9 mouse cellular contexts compared by ENCODE assay signal in genomic region chr2:33580697-33581448, GRCm38 (mm10). TPM values are rescaled to one million over a fixed set of nuclear protein-coding genes. Genes with fewer than 3 reads are reported as not detected.
DNase-seq lines count a peak whose midpoint lies in the region; ATAC-seq and TF ChIP-seq lines count a peak whose summit lies in the region.
"Had no signal": no experiment of that assay in that cellular context is flagged by ENCODE, and none has a peak within 500 bp of the region (broad histone marks: within the 10 kb centered on the region; RNA-seq: fewer than 3 reads in every experiment).

No protein-coding gene starts in this region.

- no peak overlapping the region for H3K27ac ChIP-seq in heart, postnatal 0 days (ENCODE audit: low read depth)
- H3K27ac ChIP-seq in hindbrain, postnatal 0 days, result peak overlapping the region; percentile 20; the same call in 1 of the 2 replicates
- peak overlapping the region; percentile 50 for H3K27ac ChIP-seq in midbrain, embryonic 10.5 days (replicated peaks)

- peak overlapping the region; percentile 68 for H3K4me2 ChIP-seq in heart, postnatal 0 days (ENCODE audit: low read depth, low read length)
- peak overlapping the region; percentile 54 for H3K4me2 ChIP-seq in hindbrain, postnatal 0 days (ENCODE audit: low read depth, low read length)

- H3K9ac ChIP-seq in heart, postnatal 0 days (replicated peaks; ENCODE audit: low read depth, low read length), result no peak overlapping the region
- H3K9ac ChIP-seq in hindbrain, postnatal 0 days (replicated peaks; ENCODE audit: low read length), result peak overlapping the region; percentile 28; the same call in 1 of the 2 replicates

- 1% methylated on average over 34 of the region's 34 CpGs for WGBS in heart, postnatal 0 days
- 1% methylated on average over 34 of the region's 34 CpGs for WGBS in hindbrain, postnatal 0 days
- under 1% methylated on average over 34 of the region's 34 CpGs for WGBS in midbrain, embryonic 10.5 days

- peaks cover 94% of the 10 kb centered on the region for H3K27me3 ChIP-seq in heart, postnatal 0 days (ENCODE audit: control insufficient read depth, insufficient read depth, low read length)
- peaks cover 30% of the 10 kb centered on the region for H3K27me3 ChIP-seq in hindbrain, postnatal 0 days (ENCODE audit: insufficient read depth, low read length)
- H3K27me3 ChIP-seq in midbrain, embryonic 10.5 days (ENCODE audit: low read depth, poor library complexity, severe bottlenecking), result peaks cover 100% of the 10 kb centered on the region
- H3K27me3 ChIP-seq: Patski had no signal

- no peaks in the 10 kb centered on the region for H3K36me3 ChIP-seq in heart, postnatal 0 days (replicated peaks; ENCODE audit: control insufficient read depth, insufficient read depth, low read length)
- H3K36me3 ChIP-seq in hindbrain, postnatal 0 days (ENCODE audit: insufficient read depth, low read length), result no peaks in the 10 kb centered on the region
- no peaks in the 10 kb centered on the region for H3K36me3 ChIP-seq in midbrain, embryonic 10.5 days

- no peak for TF ChIP-seq EP300 in heart, postnatal 0 days (IDR thresholded peaks at IDR 0.05; ENCODE audit: low read depth)

- no peak for DNase-seq in heart, postnatal 0 days (ENCODE audit: low spot score)
- DNase-seq in heart, postnatal 14 days, result no peak
- peak; percentile 83 for DNase-seq in hindbrain, postnatal 0 days (ENCODE audit: low spot score)
- DNase-seq in midbrain, embryonic 10.5 days (ENCODE audit: low spot score), result peak; percentile 46
- DNase-seq in thymus, postnatal 10 days (ENCODE audit: low spot score in 2 of 2), result no peak
- no peak for DNase-seq in adrenal gland, postnatal 14 days
- DNase-seq in lung, postnatal 4 days, result no peak

- intact Hi-C loops in heart, postnatal 14 days (cut with DNase I), result no loop called here

- ATAC-seq in heart, postnatal 0 days (ENCODE audit: insufficient read depth, low read depth), result no peak
- ATAC-seq in common myeloid progenitor, adult 5-6 weeks (replicated peaks; ENCODE audit: low read depth, poor library complexity, severe bottlenecking), result peak; percentile 20; the same call in 1 of the 2 replicates
- peak; percentile 39 for ATAC-seq in hindbrain, postnatal 0 days
- ATAC-seq: Patski had no signal

- no peaks in the 10 kb centered on the region for H3K9me3 ChIP-seq in heart, postnatal 0 days (replicated peaks; ENCODE audit: control insufficient read depth, low read length)
- no peaks in the 10 kb centered on the region for H3K9me3 ChIP-seq in hindbrain, postnatal 0 days (ENCODE audit: low read length)
- H3K9me3 ChIP-seq in midbrain, embryonic 10.5 days (replicated peaks), result no peaks in the 10 kb centered on the region

- 0 out of 2 replicates have a peak, but pooled peaks cover 6% of the 10 kb centered on the region for H3K4me1 ChIP-seq in heart, postnatal 0 days (ENCODE audit: control insufficient read depth, insufficient read depth)
- peaks cover 7% of the 10 kb centered on the region; the same call in 1 of the 2 replicates for H3K4me1 ChIP-seq in hindbrain, postnatal 0 days (ENCODE audit: insufficient read depth, low read length)
- peaks cover 64% of the 10 kb centered on the region for H3K4me1 ChIP-seq in midbrain, embryonic 10.5 days

- H3K4me3 ChIP-seq in heart, postnatal 0 days (ENCODE audit: low read depth, low read length), result peak overlapping the region; percentile 46
- peak overlapping the region; percentile 29 for H3K4me3 ChIP-seq in hindbrain, postnatal 0 days (ENCODE audit: low read length)
- peak overlapping the region; percentile 42 for H3K4me3 ChIP-seq in midbrain, embryonic 10.5 days

- TF ChIP-seq CTCF in heart, postnatal 0 days (IDR thresholded peaks at IDR 0.05; ENCODE audit: low read depth), result no peak
- peak; percentile 35 for TF ChIP-seq CTCF in hindbrain, postnatal 0 days (IDR thresholded peaks at IDR 0.05; ENCODE audit: low read depth)

RNA-seq across cellular contexts. Expression of gene Lmx1b, which starts 59.4 kb away (rescaled TPM):
- not detected in 2 replicates for total RNA-seq in heart, postnatal 0 days (2014; rRNA removed; ENCODE audit: low replicate concordance)
- polyA plus RNA-seq in heart, postnatal 0 days (2015; fragmentation: Nextera tagmentation; extraction: Ambion mirVana), result not detected in 2 replicates
- under 1 TPM; 0.05 to 0.38 TPM for total RNA-seq in heart, postnatal 14 days (2021)
- total RNA-seq in common myeloid progenitor, adult 5-6 weeks (2017), result not detected in 2 replicates
- total RNA-seq in hindbrain, postnatal 0 days (2014; rRNA removed), result 17.3 and 21.1 TPM in 2 replicates
- 2.1 and 2.2 TPM in 2 replicates for polyA plus RNA-seq in hindbrain, postnatal 0 days (2015; fragmentation: Nextera tagmentation; extraction: Ambion mirVana)
- 2.7 and 3.1 TPM in 2 replicates for polyA plus RNA-seq in midbrain, embryonic 10.5 days (2016; fragmentation: Nextera tagmentation; extraction: Ambion mirVana)
- not detected in 2 replicates for total RNA-seq in adrenal gland, postnatal 14 days (2021)

Comparison
In these comparisons a context has a peak if more than half of its experiments do, and no peak if none do; other contexts are left out.
1. DNase-seq: peak in hindbrain, postnatal 0 days (single experiment) and midbrain, embryonic 10.5 days (single experiment); none in heart, postnatal 0 days (single experiment), heart, postnatal 14 days (0 of 2), thymus, postnatal 10 days (0 of 2), adrenal gland, postnatal 14 days (single experiment) and lung, postnatal 4 days (0 of 2).
2. RNA of gene Lmx1b, which starts 59.4 kb away (total RNA-seq): 17.3 to 21.1 TPM in hindbrain, postnatal 0 days; 0.05 to 0.38 TPM in heart, postnatal 14 days, not detected in heart, postnatal 0 days, not detected in common myeloid progenitor, adult 5-6 weeks and not detected in adrenal gland, postnatal 14 days; every median in the first group is over 10 times any median in the second.
3. Peak in every context shown above with its lines, with median percentiles within 50 percentile points of each other: H3K4me3 ChIP-seq.